Mouse (Mus musculus): ENCODE data around the gene Gm17455.

DNA sequence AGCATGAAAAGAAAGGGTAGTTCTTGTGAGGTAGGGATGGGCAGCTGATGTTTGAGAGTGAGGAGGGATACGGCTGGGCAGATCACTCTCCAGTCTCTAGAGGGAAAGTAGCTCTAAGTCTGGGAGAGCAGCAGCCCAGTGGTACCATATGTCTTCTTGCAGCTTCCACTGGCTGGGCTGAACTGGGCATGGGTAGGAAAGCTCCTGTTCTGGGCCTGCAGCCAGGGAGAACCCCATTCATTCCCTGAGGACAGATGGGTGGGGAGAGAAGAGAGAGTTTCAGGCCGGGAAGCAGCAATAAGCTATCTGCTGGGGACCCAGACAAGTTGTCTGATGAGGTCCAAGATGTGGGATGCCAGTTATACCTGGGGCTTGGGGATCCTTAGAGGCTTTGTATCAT lies 29.4 kb upstream of the Gm17455 start:
- no peak for TF ChIP-seq GATA1 (IDR thresholded peaks at IDR 0.05; ENCODE audit: low read length)
- TF ChIP-seq TAL1 (IDR thresholded peaks at IDR 0.05; ENCODE audit: low read length): no peak
